Mouse (Mus musculus): Measurements from ENCODE around the gene Rgs19. TPM values are rescaled to one million over a fixed set of nuclear protein-coding genes. Genes with fewer than 3 reads are reported as not detected.

Rgs19 gene
- total RNA-seq (2014; rRNA removed), result 1.5 and 3.2 TPM in 2 replicates
- polyA plus RNA-seq (2012; rRNA removed), result 4.5 and 7.8 TPM in 2 replicates

GRCm38 (mm10) chr2:181693339-181694280, at the start of gene Rgs19:
Gene Rgs19, minus strand, starts transcription at chr2:181693977.
- H3K36me3 ChIP-seq (ENCODE audit: control insufficient read depth, insufficient read depth, low read length), result no peaks in the 10 kb centered on the region
- H3K79me2 ChIP-seq (ENCODE audit: control insufficient read depth, insufficient read depth, low read length), result no peaks in the 10 kb centered on the region
- DNase-seq (ENCODE audit: extremely low read depth, low read depth, low spot score), result peak; percentile 24
- H3K27ac ChIP-seq (replicated peaks; ENCODE audit: insufficient read depth, low read depth, low read length), result peak within 1 kb of the TSS; percentile 50
- TF ChIP-seq POLR2A (IDR thresholded peaks at IDR 0.05; ENCODE audit: extremely low read depth, insufficient read depth, low read length) (0 out of 2 replicates have a peak, but pooled peaks have one; percentile 17), CTCF (IDR thresholded peaks at IDR 0.05; ENCODE audit: low read depth, low read length) (no peak)
- 0 out of 2 replicates have a peak, but pooled peaks cover 5% of the 10 kb centered on the region for H3K4me1 ChIP-seq (ENCODE audit: control insufficient read depth, insufficient read depth, low read length)
- H3K27me3 ChIP-seq (ENCODE audit: control insufficient read depth, insufficient read depth, low read length), result 0 out of 2 replicates have a peak, but pooled peaks cover 3% of the 10 kb centered on the region
- H3K9ac ChIP-seq (ENCODE audit: low read depth, low read length), result peak within 1 kb of the TSS; percentile 57
- 4% methylated on average over 75 of the region's 75 CpGs for WGBS
- H3K4me3 ChIP-seq (ENCODE audit: insufficient read depth, low read depth, low read length), result peak within 1 kb of the TSS; percentile 85

DNA sequence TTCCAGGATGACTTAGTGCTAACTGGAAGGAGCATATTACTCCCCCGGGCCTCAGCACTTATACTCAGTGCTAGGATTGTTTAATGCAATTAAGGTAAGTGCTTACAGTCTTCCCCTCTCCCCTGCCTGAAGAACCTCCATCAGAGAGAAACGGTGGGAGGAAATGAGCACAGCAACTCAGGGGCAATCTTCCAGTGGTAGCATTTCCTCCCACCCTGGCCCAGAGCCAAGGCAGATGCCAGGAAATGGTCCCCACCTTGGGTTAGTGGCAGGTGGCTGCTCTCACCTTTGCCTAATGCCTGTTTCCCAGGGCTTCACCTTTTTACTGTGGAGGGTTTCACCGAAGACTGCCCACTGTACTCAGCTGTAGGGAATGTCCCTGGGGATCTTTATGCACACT, 36.3 kb upstream of the Rgs19 start:
- Histone ChIP-seq H3K27ac (replicated peaks; ENCODE audit: insufficient read depth, low read depth, low read length) (no peak overlapping the region), H3K4me1 (ENCODE audit: control insufficient read depth, insufficient read depth, low read length) (no peaks in the 10 kb centered on the region), H3K36me3 (ENCODE audit: control insufficient read depth, insufficient read depth, low read length) (no peaks in the 10 kb centered on the region), H3K79me2 (ENCODE audit: control insufficient read depth, insufficient read depth, low read length) (no peaks in the 10 kb centered on the region), H3K27me3 (ENCODE audit: control insufficient read depth, insufficient read depth, low read length) (no peaks in the 10 kb centered on the region), H3K9ac (ENCODE audit: low read depth, low read length) (no peak overlapping the region), H3K4me3 (ENCODE audit: insufficient read depth, low read depth, low read length) (no peak overlapping the region)
- WGBS, result 62% methylated on average over 3 of the region's 3 CpGs
- DNase-seq (ENCODE audit: extremely low read depth, low read depth, low spot score), result no peak
- no peak for TF ChIP-seq POLR2A (IDR thresholded peaks at IDR 0.05; ENCODE audit: extremely low read depth, insufficient read depth, low read length)
- no peak for TF ChIP-seq CTCF (IDR thresholded peaks at IDR 0.05; ENCODE audit: low read depth, low read length)

- no peak for TF ChIP-seq POLR2A (IDR thresholded peaks at IDR 0.05; ENCODE audit: extremely low read depth, insufficient read depth, low read length)
- TF ChIP-seq CTCF (IDR thresholded peaks at IDR 0.05; ENCODE audit: low read depth, low read length), result no peak
- no peaks in the 10 kb centered on the region for H3K36me3 ChIP-seq (ENCODE audit: control insufficient read depth, insufficient read depth, low read length)
- H3K79me2 ChIP-seq (ENCODE audit: control insufficient read depth, insufficient read depth, low read length), result no peaks in the 10 kb centered on the region
- no peak overlapping the region for H3K9ac ChIP-seq (ENCODE audit: low read depth, low read length)
- 62% methylated on average over 9 of the region's 9 CpGs for WGBS
- H3K4me1 ChIP-seq (ENCODE audit: control insufficient read depth, insufficient read depth, low read length), result no peaks in the 10 kb centered on the region
- H3K27me3 ChIP-seq (ENCODE audit: control insufficient read depth, insufficient read depth, low read length), result no peaks in the 10 kb centered on the region
- no peak overlapping the region for H3K4me3 ChIP-seq (ENCODE audit: insufficient read depth, low read depth, low read length)
- no peak for DNase-seq (ENCODE audit: extremely low read depth, low read depth, low spot score)
- no peak overlapping the region for H3K27ac ChIP-seq (replicated peaks; ENCODE audit: insufficient read depth, low read depth, low read length)
Measured at GRCm38 (mm10) chr2:181727659-181728262, 34.0 kb upstream of the Rgs19 start.

DNA sequence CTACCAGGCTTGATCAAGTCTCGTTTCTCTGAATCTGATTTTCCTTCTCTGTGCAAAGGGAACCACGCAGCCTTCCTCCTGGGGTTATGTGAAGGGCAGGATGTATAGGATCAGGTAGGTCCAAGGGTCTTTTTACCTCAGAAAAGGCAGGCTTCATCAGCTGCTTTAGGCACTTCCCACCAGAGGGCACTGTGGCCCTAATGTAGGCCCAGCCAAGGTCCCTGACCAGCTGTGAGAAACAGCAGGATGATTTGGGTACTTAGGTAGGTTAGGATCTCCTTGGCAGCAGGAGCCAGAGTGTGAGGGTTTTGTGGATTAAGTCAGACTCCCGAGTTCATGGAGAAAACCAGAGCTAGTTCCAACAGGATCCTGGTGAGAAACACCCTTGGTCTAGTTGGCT, 28.4 kb upstream of the Rgs19 start:
- Histone ChIP-seq H3K36me3 (ENCODE audit: control insufficient read depth, insufficient read depth, low read length) (no peaks in the 10 kb centered on the region), H3K9ac (ENCODE audit: low read depth, low read length) (no peak overlapping the region), H3K79me2 (ENCODE audit: control insufficient read depth, insufficient read depth, low read length) (no peaks in the 10 kb centered on the region), H3K4me3 (ENCODE audit: insufficient read depth, low read depth, low read length) (no peak overlapping the region), H3K4me1 (ENCODE audit: control insufficient read depth, insufficient read depth, low read length) (no peaks in the 10 kb centered on the region), H3K27ac (replicated peaks; ENCODE audit: insufficient read depth, low read depth, low read length) (no peak overlapping the region), H3K27me3 (ENCODE audit: control insufficient read depth, insufficient read depth, low read length) (no peaks in the 10 kb centered on the region)
- WGBS, result 14% methylated on average over 3 of the region's 3 CpGs
- TF ChIP-seq POLR2A (IDR thresholded peaks at IDR 0.05; ENCODE audit: extremely low read depth, insufficient read depth, low read length) (no peak), CTCF (IDR thresholded peaks at IDR 0.05; ENCODE audit: low read depth, low read length) (peak; percentile 71)
- DNase-seq (ENCODE audit: extremely low read depth, low read depth, low spot score), result peak; percentile 5

DNA sequence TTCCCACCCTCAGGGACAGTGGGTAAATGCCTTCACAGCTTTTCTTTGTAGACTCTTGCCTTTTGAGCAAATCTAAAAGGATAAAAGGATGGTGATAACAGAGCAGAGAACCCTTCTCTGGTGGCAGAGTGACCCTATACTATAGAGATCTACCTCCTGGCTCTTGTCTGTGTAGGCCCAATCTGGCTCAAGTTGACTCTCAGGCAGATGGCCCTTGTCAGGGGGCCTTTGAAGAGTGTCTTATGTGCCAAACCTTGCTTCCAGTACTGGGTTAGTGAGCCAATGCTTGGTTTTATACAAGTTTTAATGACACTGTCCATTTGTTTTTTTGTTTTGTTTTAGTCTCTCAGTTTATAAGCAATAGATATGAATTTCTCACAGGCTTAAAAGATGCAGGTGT, 27.4 kb upstream of the Rgs19 start:
- Histone ChIP-seq H3K4me1 (ENCODE audit: control insufficient read depth, insufficient read depth, low read length) (no peaks in the 10 kb centered on the region), H3K9ac (ENCODE audit: low read depth, low read length) (no peak overlapping the region), H3K36me3 (ENCODE audit: control insufficient read depth, insufficient read depth, low read length) (no peaks in the 10 kb centered on the region), H3K27me3 (ENCODE audit: control insufficient read depth, insufficient read depth, low read length) (no peaks in the 10 kb centered on the region), H3K4me3 (ENCODE audit: insufficient read depth, low read depth, low read length) (no peak overlapping the region), H3K79me2 (ENCODE audit: control insufficient read depth, insufficient read depth, low read length) (no peaks in the 10 kb centered on the region), H3K27ac (replicated peaks; ENCODE audit: insufficient read depth, low read depth, low read length) (no peak overlapping the region)
- no peak for DNase-seq (ENCODE audit: extremely low read depth, low read depth, low spot score)
- TF ChIP-seq CTCF (IDR thresholded peaks at IDR 0.05; ENCODE audit: low read depth, low read length) (no peak), POLR2A (IDR thresholded peaks at IDR 0.05; ENCODE audit: extremely low read depth, insufficient read depth, low read length) (no peak)

Measured in liver, adult 2 months (tissue).